Comparison of ENCODE assay signal across 9 mouse cellular contexts in genomic region chr7:99365069-99365468, GRCm38 (mm10). TPM values are rescaled to one million over a fixed set of nuclear protein-coding genes. Genes with fewer than 3 reads are reported as not detected.
DNase-seq lines count a peak whose midpoint lies in the region; ATAC-seq and TF ChIP-seq lines count a peak whose summit lies in the region.
"Had no signal": no experiment of that assay in that cellular context is flagged by ENCODE, and none has a peak within 500 bp of the region (broad histone marks: within the 10 kb centered on the region; RNA-seq: fewer than 3 reads in every experiment).

No protein-coding gene starts in this region.

- H3K4me3 ChIP-seq in embryonic fibroblast, embryonic 13.5 days (ENCODE audit: insufficient read depth, low read length) = no peak overlapping the region
- H3K4me3 ChIP-seq in limb, embryonic 12.5 days (replicated peaks) = no peak overlapping the region
- H3K4me3 ChIP-seq: lung, embryonic 15.5 days had no signal

- H3K4me2 ChIP-seq in limb, embryonic 12.5 days = no peak overlapping the region
- H3K4me2 ChIP-seq: lung, embryonic 15.5 days had no signal

- no peaks in the 10 kb centered on the region for H3K27me3 ChIP-seq in limb, embryonic 12.5 days
- H3K27me3 ChIP-seq: lung, embryonic 15.5 days had no signal

- no peak overlapping the region for H3K9ac ChIP-seq in limb, embryonic 12.5 days (replicated peaks)
- H3K9ac ChIP-seq: lung, embryonic 15.5 days had no signal

- peak; percentile 63 to 81 for ATAC-seq in hematopoietic stem cell, adult 5-6 weeks (replicated peaks in 1 of 2; ENCODE audit: insufficient read depth in 1 of 2, low FRiP score in 2 of 2, low TSS enrichment in 1 of 2, low read depth in 1 of 2, poor library complexity in 2 of 2, severe bottlenecking in 2 of 2)
- ATAC-seq in limb, embryonic 12.5 days (ENCODE audit: insufficient number of reproducible peaks, insufficient read depth, low FRiP score, low TSS enrichment, low read depth) = no peak

- DNase-seq in kidney, adult 8-10 months = peak; percentile 53 to 79
- DNase-seq in kidney, adult 11 months = no peak
- peak; percentile 60 for DNase-seq in adrenal gland, adult 2 months
- peak; percentile 17 to 24 for DNase-seq in natural killer cell, adult 2 months (ENCODE audit: low spot score in 2 of 2)
- DNase-seq in thymus, postnatal 36 days = peak; percentile 26 to 29

- H3K36me3 ChIP-seq in limb, embryonic 12.5 days = no peaks in the 10 kb centered on the region
- H3K36me3 ChIP-seq: lung, embryonic 15.5 days had no signal

- peak; percentile 88; the same call in 1 of the 2 replicates for TF ChIP-seq CTCF in embryonic fibroblast, embryonic 13.5 days (IDR thresholded peaks at IDR 0.05; ENCODE audit: borderline replicate concordance, insufficient read depth, low read length)

- H3K27ac ChIP-seq in embryonic fibroblast, embryonic 13.5 days (ENCODE audit: insufficient read depth, low read length) = no peak overlapping the region
- 0 out of 2 replicates have a peak overlapping the region, but pooled peaks have one; percentile 14 for H3K27ac ChIP-seq in limb, embryonic 12.5 days
- H3K27ac ChIP-seq: lung, embryonic 15.5 days had no signal

- whole genome bisulfite sequencing in limb, embryonic 12.5 days = 2% methylated on average over 5 of the region's 5 CpGs

- TF ChIP-seq POLR2A in embryonic fibroblast, embryonic 13.5 days (IDR thresholded peaks at IDR 0.05; ENCODE audit: low read depth, low read length) = no peak

- H3K9me3 ChIP-seq in limb, embryonic 12.5 days = no peaks in the 10 kb centered on the region
- H3K9me3 ChIP-seq: lung, embryonic 15.5 days had no signal

- peaks cover 8% of the 10 kb centered on the region for H3K4me1 ChIP-seq in embryonic fibroblast, embryonic 13.5 days (ENCODE audit: control insufficient read depth, insufficient read depth, low read length)
- H3K4me1 ChIP-seq in limb, embryonic 12.5 days (replicated peaks) = peaks cover 23% of the 10 kb centered on the region

RNA-seq across cellular contexts. Expression of gene Serpinh1, which starts 12.0 kb away (rescaled TPM):
- 100 to 1,000 TPM; 276 to 356 TPM for total RNA-seq in adrenal gland, adult 2 months (2021)
- 358 and 377 TPM in 2 replicates for polyA plus RNA-seq in adrenal gland, adult 2 months (2012; rRNA removed)
- polyA plus RNA-seq in embryonic fibroblast, embryonic 13.5 days (2011; ENCODE audit: insufficient read length, low read depth, missing spikeins) = 2,134 and 2,700 TPM in 2 replicates
- total RNA-seq in hematopoietic stem cell, adult 5-6 weeks (2017) = 3.1 and 5.0 TPM in 2 replicates
- 1,189 and 1,266 TPM in 2 replicates for polyA plus RNA-seq in limb, embryonic 12.5 days (2016; fragmentation: Nextera tagmentation; extraction: Ambion mirVana)

RNA-seq across cellular contexts. Expression of gene Gdpd5, which starts 16.1 kb away (rescaled TPM):
- 10 to 100 TPM in 1 of 2 experiments, 1 to 10 TPM in 1; 7.2 to 12.9 TPM for total RNA-seq in adrenal gland, adult 2 months (2021)
- 26.6 TPM in 2 replicates for polyA plus RNA-seq in adrenal gland, adult 2 months (2012; rRNA removed)
- 12.0 and 12.6 TPM in 2 replicates for polyA plus RNA-seq in embryonic fibroblast, embryonic 13.5 days (2011; ENCODE audit: insufficient read length, low read depth, missing spikeins)
- total RNA-seq in hematopoietic stem cell, adult 5-6 weeks (2017) = 0.15 and 0.25 TPM in 2 replicates
- 11.2 and 12.2 TPM in 2 replicates for polyA plus RNA-seq in limb, embryonic 12.5 days (2016; fragmentation: Nextera tagmentation; extraction: Ambion mirVana)
